Mouse (Mus musculus): ENCODE results near the gene Zcchc17.

Gene Zcchc17

DNA sequence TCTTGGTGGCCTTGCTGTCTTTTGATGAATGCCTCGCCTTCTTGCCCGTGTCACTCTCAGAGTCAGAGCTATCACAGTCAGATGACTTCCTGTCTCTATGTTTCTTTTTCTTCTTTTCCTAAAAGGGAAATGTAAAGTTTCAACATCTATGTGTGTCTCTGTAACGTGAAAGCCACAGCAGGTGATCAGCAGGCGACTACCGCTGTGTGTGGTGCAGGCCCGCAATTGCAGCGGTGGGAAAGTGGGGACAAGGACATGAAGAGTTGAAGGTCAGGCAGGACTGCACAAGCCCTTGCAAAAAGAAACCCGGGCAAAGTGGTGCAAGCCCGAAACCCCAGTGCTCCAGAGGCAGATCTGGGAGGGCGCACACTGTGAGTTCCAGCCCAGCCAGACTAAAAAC, 43.1 kb downstream of the Zcchc17 start:
- DNase-seq: no peak

- DNase-seq: peak; percentile 72
Measured at GRCm38 (mm10) chr4:130315771-130316527, 43.8 kb downstream of the Zcchc17 start.

DNA sequence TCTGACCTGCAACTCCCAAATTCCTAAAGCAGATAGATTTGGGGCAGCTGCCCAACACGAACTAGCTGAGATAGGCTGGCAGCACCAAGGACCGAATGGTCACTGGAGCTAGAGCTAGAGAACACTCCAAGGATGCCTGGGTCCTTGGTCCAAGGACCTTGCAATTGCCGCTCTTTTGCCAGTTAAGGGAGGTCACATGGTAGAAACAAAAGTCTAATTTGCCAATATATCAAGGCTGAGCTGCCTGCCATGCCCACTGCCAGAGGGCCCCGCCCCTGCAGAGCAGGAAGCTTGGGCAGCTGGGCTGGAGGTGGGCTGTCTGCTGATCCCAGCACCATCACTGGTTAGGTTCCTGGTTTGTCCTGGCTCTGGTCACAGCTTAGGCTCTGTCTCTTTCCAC, 46.2 kb downstream of the Zcchc17 start:
- DNase-seq: no peak

GRCm38 (mm10) chr4:130312526-130312925, 47.2 kb downstream of the Zcchc17 start:
- no peak for DNase-seq

DNA sequence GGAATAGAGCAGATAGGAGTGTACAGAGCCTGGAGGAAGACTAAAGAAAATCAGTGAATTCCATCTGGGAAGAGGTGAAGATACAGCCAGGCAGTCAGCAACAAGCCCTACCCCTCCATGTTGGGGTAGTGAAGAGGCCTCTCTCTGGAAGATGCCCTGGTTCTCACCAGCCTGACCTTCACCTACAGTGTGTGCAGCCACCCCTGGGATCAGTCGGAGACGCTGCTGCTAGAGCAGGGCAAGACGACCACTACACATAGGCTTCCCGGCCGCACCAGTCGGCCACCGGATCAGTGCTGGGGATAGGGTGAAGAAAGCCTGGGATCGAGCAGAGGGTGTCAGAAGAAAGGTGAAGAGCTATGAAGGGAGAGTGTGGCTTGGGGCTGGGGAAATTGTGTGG, 50.5 kb downstream of the Zcchc17 start:
- DNase-seq: peak in 1 of 2 experiments; percentile 45

DNA sequence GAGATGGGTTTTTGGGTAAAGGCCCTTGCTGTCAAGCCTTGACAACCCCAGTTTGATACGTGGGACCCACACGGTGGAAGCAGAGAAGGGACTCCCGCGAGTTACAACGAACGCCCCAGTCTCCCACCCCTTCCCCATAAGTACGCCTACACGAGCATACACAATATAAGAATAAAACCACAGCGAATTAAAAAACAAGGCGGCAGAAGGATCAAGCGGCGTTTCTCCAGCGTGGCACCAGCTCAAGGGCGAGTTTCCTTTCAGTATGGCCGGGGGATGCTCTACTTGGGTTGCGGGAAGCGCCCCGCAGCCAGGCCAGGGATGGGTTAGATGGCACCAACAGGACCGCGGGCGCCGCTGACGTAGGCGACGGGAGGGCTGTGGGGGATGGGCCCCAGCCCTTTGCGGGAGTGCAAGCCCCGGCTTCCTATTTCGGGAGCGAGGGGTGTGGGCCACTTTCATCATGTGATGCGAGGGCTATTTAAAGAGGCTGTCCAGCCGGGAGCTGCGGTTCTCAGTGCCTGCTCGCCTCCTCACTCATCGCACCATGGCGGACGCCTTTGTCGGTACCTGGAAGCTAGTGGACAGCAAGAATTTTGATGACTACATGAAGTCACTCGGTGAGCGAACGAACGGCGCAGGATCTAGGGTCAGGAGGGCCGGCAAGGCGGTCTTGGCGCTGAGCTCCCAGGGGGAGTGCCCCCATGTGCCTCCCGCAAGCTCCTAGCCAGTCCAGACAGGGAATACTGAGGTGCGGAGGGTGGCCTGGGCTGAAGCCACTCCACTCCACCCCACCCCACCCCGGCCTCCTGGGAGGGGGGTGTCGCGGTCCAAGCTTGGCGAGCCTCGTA, 51.3 kb downstream of the Zcchc17 start, which contains the start of the genes Fabp3 and Gm10570:
Gene Fabp3, plus strand, starts transcription at position 365 of the 851 bp plus-strand sequence.
Gene Gm10570, minus strand, starts transcription at position 444 of the 851 bp plus-strand sequence.
- DNase-seq: peak; percentile 82 to 85

DNA sequence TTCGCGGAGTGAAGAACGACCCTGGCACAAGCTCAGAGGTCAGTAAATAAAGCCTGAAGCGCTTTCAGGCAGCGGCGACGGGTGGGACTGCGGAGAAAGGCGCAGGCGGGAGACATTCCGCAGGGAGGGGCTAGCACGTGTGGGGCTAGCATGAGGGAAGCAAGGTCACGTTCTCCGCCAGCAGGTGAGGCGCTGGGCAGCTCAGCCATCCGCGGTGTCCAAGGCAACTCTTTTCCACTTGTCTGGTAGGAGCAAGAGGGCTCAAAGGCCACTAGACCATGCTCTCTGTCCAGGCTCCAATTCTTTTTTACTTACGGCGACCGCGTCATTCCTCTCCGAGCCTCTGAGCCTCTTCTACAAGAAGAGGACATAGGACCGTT, 51.9 kb downstream of the Zcchc17 start:
- peak; percentile 76 to 77 for DNase-seq

- DNase-seq: peak; percentile 50 to 53
Measured at GRCm38 (mm10) chr4:130306796-130307630, 52.7 kb downstream of the Zcchc17 start.

DNA sequence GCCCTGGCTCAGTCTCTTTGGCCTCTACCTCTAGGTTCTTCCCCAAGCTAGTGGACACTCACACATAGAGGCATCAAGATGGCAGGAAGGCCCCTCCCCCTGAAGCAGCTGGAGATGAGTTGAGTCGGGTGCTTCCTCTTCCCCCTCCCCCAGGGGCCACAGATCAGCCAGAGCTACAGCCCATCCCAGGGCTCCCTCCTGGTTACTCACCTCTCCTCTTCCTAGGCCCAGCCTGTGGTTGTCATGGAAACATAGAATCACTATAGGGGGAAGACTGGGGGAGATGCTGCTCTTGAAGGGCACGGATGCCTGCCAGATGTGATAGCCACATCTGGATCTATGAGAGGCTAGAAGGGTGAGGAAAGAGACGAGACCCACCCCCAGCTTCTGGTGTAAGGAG, 55.0 kb downstream of the Zcchc17 start:
- DNase-seq: no peak

DNA sequence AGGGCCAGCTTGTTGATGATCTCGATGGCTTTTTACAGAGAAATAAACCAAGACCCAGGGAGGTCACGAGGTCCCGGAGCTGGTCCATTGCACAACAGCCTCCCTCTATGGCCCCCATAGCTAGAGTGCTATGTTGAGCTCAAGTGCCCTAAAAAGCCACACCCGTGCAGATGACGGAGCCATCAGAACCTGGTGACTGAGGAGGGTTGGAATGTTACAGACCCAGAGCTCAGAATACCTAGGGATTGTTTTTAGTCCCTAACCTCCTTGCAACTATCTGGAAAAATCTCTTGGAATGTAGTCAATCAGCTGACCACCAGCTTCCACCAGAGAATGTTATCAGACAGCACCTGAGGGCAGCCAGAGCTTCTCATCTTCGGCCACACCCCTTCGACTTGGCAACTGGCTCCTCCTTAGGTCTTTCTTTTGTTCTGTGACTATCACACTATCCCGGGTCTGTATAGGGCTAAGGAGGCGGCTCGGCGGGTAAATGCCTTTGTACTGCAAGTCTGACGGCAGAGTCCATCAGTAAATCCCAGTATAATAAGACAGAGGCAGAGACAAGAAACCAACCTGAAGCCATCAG, 57.4 kb downstream of the Zcchc17 start:
- DNase-seq: no peak

DNA sequence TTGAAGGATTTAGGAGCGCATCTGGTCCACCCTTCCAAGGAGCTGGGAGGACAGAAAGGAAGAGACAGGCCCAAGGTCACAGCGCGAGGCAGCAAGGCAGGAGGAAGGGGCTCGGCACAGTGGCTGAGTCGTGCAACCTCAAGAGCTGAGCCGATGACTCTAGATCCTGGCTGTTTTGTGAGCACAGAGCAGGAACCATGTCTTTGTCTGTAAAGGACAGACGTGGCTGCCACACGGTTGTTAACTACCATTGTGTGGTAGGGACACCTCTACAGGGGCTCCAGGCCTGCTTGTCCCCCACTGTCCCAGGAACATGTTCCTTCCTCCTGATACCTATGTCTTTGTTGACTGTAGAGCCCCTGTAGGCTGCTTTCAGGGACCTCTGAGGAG, 60.1 kb downstream of the Zcchc17 start:
- no peak for DNase-seq

GRCm38 (mm10) chr4:130298877-130299628, 60.7 kb downstream of the Zcchc17 start:
- peak; percentile 88 to 93 for DNase-seq

GRCm38 (mm10) chr4:130297123-130297529, 62.6 kb downstream of the Zcchc17 start:
- DNase-seq: peak; percentile 39 to 54

GRCm38 (mm10) chr4:130296243-130296965, 63.3 kb downstream of the Zcchc17 start:
- DNase-seq: no peak

DNA sequence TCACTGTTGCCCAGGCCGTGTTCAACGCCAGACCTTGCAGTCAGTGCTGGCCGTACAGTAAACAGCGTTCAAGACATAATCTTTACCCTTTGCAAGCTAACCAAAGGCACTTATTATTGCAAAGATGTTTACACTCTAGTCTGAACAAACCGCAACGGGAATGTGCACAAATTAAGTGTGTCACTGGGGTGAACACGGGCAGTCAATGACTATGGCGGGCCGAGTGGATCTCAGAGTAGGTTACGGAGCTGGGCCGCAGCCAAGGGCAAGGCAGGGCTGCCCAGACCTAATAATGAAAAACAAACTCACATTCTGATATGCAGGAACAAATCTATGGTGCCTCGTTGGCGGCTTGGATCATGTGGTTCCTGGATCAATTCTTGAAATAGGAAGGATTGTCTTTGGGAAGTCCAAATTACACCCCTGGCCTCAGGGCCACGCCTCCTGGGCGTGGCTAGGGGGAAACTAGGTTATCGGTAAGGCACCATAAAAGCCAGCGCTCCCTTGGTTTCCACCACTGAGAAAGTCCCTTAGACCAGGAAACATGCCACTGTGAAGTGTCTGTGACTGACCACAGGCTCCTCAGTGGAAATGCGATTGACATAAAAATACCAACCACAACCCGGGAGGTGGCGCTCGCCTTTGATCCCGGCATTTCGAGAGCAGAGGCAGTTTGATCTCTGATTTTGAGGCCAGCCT, 64.5 kb downstream of the Zcchc17 start:
- peak; percentile 50 to 60 for DNase-seq

DNA sequence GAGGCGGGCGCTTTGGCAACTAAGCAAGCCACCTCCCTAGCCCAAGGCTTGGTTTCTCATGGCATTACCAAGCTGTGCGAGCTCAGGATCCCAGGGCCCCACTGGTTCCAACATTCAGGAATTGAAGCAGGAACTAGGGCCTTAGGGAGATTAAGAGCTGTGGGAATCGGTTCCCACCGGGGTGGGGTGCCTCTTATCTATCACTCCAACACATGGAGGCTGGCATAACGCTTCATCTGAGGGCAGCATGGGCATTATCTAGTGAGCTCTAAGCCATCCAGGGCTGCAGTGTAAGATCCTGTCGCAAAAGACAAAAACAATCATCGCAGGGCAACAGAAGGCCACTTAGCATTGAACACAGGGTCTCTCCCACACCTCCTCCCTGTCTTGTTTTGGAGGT, 65.2 kb downstream of the Zcchc17 start:
- no peak for DNase-seq

DNA sequence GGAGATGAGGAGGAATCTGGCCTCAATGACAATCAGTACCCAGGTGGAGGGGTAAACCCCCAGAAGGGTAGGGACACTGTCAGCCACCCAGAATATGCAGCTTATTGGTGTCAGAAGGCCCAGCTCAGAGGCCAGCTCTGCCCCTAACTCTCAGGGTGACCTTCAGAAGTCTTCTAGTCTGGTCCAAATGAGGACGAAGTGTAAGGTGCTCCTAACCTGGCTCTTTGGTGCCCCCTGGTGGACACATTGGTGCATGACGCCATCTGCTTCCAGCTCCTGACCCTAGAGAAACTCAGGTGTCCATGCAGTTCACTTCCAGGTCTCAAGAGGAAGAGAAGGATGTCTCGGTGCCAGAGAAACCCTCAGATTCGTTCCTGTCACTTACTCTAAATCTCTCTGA, 67.5 kb downstream of the Zcchc17 start:
- peak; percentile 93 to 95 for DNase-seq

- DNase-seq: no peak
Measured at GRCm38 (mm10) chr4:130289824-130290223, 69.9 kb downstream of the Zcchc17 start.

GRCm38 (mm10) chr4:130286531-130286930, 73.2 kb downstream of the Zcchc17 start:
- no peak for DNase-seq

GRCm38 (mm10) chr4:130283826-130284225, 75.9 kb downstream of the Zcchc17 start:
- no peak for DNase-seq

All from cerebellum, postnatal 10 days (tissue).